Mouse (Mus musculus) midbrain, embryonic 15.5 days (tissue): ENCODE results near the gene Slc2a5. TPM values are rescaled to one million over a fixed set of nuclear protein-coding genes. Genes with fewer than 3 reads are reported as not detected.

Experiments used
- ATAC-seq: fragments of 200-750 bp; cut with Nextera tagmentation; replicated peaks from 2 replicates; pipeline ENCODE4 v1.8.0; 2017; ENCODE audit warnings: moderate TSS enrichment
- H3K27ac ChIP-seq: fragments of 300-500 bp; sonication (generic); 2 replicates; pipeline ENCODE4 v1.5.1; 2015; ENCODE audit warnings: mild to moderate bottlenecking, inconsistent platforms
- H3K27me3 ChIP-seq: fragments of 300-500 bp; sonication (generic); replicated peaks from 2 replicates; pipeline ENCODE4 v1.6.1; 2015; ENCODE audit warnings: inconsistent platforms
- H3K36me3 ChIP-seq: fragments of 300-500 bp; sonication (generic); replicated peaks from 2 replicates; pipeline ENCODE4 v1.6.1; 2015; ENCODE audit warnings: inconsistent platforms
- H3K4me1 ChIP-seq: fragments of 300-500 bp; sonication (generic); 2 replicates; pipeline ENCODE4 v1.6.1; 2015; ENCODE audit warnings: inconsistent platforms
- H3K4me2 ChIP-seq: fragments of 300-500 bp; sonication (generic); 2 replicates; pipeline ENCODE4 v1.6.1; 2015; ENCODE audit warnings: inconsistent platforms, mild to moderate bottlenecking, moderate library complexity
- H3K4me3 ChIP-seq: fragments of 300-500 bp; sonication (generic); 2 replicates; pipeline ENCODE4 v1.5.1; 2015; ENCODE audit warnings: mild to moderate bottlenecking, inconsistent platforms
- H3K9ac ChIP-seq: fragments of 300-500 bp; sonication (generic); 2 replicates; pipeline ENCODE4 v1.6.1; 2015; ENCODE audit warnings: mild to moderate bottlenecking, inconsistent platforms
- H3K9me3 ChIP-seq: fragments of 300-500 bp; sonication (generic); 2 replicates; pipeline ENCODE4 v1.6.1; 2016; ENCODE audit warnings: inconsistent platforms
- WGBS: fragments of 180-500 bp; shearing (Covaris S2); methylation state at CpG from one replicate; pipeline ENCODE4 v1.1.7; 2015; ENCODE audit warnings: mixed read lengths; 5-methylcytosine and 5-hydroxymethylcytosine counted together
- polyA plus RNA-seq: library from polyadenylated mRNA; unstranded; fragments of >200 nt; fragmentation: Nextera tagmentation; extraction: Ambion mirVana; gene quantifications from 2 replicates; pipeline ENCODE4 v1.2.1, GENCODE M21; 2015

The Slc2a5 gene
- polyA plus RNA-seq, result 1.6 and 2.9 TPM in 2 replicates

DNA sequence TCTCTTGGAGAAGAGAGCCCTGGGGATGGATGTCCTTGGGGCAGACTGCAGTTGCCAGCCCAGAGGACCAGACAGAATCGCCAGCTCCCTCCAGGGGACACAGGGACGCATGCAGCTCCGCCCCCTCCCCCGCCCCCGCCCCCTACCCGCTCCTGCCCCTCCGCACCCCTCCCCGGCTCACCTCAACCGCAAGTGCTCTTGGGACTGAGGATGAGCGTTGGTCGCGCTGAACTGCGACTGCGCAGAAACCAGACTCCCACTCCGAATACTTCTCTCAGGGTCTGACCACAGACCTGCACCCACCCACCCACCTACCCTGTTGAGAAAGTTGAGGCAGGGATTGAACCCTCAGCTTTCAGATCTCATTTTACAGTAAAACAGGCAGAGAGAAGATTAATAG lies at the start of gene Slc2a5:
Gene Slc2a5 (plus strand): TSS at position 229 of the 400 bp plus-strand sequence.
- Histone ChIP-seq H3K4me3 (peak within 1 kb of the TSS; percentile 13), H3K9me3 (no peaks in the 10 kb centered on the region), H3K9ac (no peak within 1 kb of the TSS), H3K36me3 (no peaks in the 10 kb centered on the region), H3K27ac (no peak within 1 kb of the TSS), H3K4me2 (peak within 1 kb of the TSS; percentile 32), H3K27me3 (no peaks in the 10 kb centered on the region), H3K4me1 (no peaks in the 10 kb centered on the region; the same call in 1 of the 2 replicates)
- 3% methylated on average over 15 of the region's 15 CpGs for WGBS
- ATAC-seq, result no peak

DNA sequence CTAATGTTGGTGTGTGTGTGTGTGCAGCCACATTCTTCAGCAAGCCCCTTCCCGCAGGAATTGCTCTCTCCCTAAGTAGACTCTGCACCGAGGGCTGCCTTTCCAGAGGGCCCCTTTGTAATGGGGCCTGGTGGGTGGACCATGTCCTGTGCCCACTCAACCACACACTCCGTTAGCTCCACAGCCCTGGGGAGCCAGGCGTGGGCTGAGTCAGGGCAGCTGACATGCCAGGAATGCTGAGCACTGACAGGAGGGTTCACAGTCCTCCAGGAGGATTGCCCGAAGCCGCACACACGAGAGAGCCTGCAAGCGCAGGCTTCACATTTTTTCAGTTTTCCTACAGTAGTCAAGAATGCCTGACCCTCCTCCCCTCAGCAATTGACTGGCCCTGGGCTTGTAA lies 48.9 kb upstream of the Slc2a5 start:
- Histone ChIP-seq H3K4me2 (no peak overlapping the region), H3K9me3 (no peaks in the 10 kb centered on the region), H3K4me1 (no peaks in the 10 kb centered on the region), H3K27ac (no peak overlapping the region), H3K36me3 (no peaks in the 10 kb centered on the region), H3K4me3 (no peak overlapping the region), H3K9ac (no peak overlapping the region), H3K27me3 (no peaks in the 10 kb centered on the region)
- 38% methylated on average over 8 of the region's 8 CpGs for WGBS
- ATAC-seq, result no peak

DNA sequence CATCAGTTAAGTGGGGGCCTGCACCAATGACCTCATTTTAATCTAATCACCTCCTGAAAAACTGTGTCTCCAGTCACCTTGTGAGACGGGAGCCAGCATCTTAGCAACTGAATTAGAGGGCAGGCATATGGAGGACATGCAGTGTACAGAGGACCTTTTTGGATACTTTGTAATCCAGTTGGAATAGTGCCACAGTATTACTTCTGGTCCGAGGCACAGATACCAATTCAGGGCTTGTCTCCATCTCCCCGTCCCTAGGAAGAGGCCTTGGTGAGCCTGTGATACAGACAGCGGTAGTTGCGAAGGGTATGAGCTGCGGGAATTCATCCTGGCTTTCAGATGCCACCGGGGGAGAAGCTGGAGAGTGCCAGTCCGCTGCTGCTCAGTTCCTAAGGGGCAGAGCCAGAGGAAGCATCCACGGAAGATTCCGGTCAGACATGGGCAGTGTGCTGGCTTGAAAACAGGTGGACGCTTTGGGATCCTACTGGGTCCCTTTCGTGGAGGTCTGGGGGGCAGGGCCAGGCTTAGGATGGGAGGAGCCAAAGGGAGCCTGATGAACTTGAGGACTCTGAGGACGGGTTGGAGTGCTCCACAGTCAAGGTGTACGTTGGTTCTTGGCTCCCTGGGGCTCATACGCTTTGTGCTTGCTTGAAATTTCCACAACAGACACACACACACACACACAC lies 46.5 kb upstream of the Slc2a5 start:
- Histone ChIP-seq H3K9me3 (no peaks in the 10 kb centered on the region), H3K36me3 (no peaks in the 10 kb centered on the region), H3K9ac (no peak overlapping the region), H3K27me3 (no peaks in the 10 kb centered on the region), H3K27ac (no peak overlapping the region), H3K4me1 (no peaks in the 10 kb centered on the region), H3K4me3 (no peak overlapping the region), H3K4me2 (no peak overlapping the region)
- ATAC-seq, result no peak
- WGBS, result 53% methylated on average over 15 of the region's 15 CpGs

DNA sequence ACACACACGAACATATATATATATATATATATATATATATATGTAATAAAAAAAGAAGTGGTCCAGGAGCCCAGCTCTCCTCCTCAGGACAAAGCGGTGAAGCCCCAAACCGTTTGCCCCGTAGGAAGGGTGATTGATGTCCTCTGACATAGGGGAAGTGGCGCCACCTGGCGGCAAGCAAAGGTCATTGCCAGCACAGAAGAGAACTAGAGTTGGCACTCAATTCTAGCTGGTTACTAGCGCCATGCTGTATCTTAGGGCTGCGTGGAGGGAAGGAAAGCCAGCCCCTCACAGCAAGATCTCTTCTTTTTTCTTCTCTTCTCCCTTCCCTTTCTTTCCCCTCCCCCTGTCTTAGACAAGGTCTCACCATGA lies 46.0 kb upstream of the Slc2a5 start:
- ATAC-seq, result no peak
- H3K4me3 ChIP-seq, result no peak overlapping the region
- H3K27me3 ChIP-seq, result no peaks in the 10 kb centered on the region
- H3K9ac ChIP-seq, result no peak overlapping the region
- H3K4me1 ChIP-seq, result no peaks in the 10 kb centered on the region
- no peak overlapping the region for H3K4me2 ChIP-seq
- no peak overlapping the region for H3K27ac ChIP-seq
- H3K36me3 ChIP-seq, result no peaks in the 10 kb centered on the region
- no peaks in the 10 kb centered on the region for H3K9me3 ChIP-seq
- WGBS, result 14% methylated on average over 8 of the region's 8 CpGs

DNA sequence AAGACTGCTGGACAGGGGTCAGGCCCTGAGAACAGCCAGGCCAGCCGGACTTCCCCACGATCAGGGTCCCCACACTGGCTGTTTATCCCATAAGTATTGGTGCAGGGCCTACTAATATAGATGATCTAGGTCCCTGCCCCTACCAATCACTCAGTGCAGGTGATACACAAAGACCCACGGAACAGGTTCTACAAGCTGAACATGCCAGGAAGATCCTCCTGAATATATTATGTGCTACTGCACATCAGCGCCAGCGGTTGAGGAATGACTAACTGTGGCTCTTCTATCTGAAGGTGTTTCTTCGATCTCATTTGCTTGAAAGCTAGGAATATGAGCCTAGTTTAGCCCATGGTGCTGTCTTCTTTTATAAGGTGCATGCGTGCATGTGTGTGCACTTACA lies 43.7 kb upstream of the Slc2a5 start:
- H3K27ac ChIP-seq, result no peak overlapping the region
- no peaks in the 10 kb centered on the region for H3K9me3 ChIP-seq
- H3K36me3 ChIP-seq, result no peaks in the 10 kb centered on the region
- H3K4me2 ChIP-seq, result no peak overlapping the region
- no peak overlapping the region for H3K4me3 ChIP-seq
- no peaks in the 10 kb centered on the region for H3K4me1 ChIP-seq
- ATAC-seq, result no peak
- no peaks in the 10 kb centered on the region for H3K27me3 ChIP-seq
- WGBS, result 87% methylated on average over 7 of the region's 7 CpGs
- H3K9ac ChIP-seq, result no peak overlapping the region

DNA sequence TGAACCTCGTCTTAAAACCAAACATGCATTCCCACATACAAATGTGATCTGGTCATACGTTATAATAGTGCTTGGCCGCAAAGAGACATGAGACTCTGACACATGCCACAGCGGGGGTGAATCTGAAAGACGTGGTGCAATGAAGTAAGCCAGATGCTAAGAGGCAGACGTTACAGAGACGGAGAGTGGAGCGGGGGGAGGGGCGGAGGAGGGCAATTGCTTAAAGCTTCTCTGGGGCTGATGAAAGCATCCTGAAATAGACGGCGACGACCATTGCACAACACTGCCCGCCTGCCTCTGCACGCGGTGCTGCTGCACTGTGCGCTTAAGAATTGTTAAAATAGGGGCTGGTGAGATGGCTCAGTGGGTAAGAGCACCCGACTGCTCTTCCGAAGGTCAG lies 42.9 kb upstream of the Slc2a5 start:
- Histone ChIP-seq H3K9ac (no peak overlapping the region), H3K4me2 (no peak overlapping the region), H3K4me3 (no peak overlapping the region), H3K36me3 (no peaks in the 10 kb centered on the region), H3K27ac (no peak overlapping the region), H3K4me1 (no peaks in the 10 kb centered on the region), H3K27me3 (no peaks in the 10 kb centered on the region), H3K9me3 (no peaks in the 10 kb centered on the region)
- WGBS, result 40% methylated on average over 18 of the region's 18 CpGs
- no peak for ATAC-seq

DNA sequence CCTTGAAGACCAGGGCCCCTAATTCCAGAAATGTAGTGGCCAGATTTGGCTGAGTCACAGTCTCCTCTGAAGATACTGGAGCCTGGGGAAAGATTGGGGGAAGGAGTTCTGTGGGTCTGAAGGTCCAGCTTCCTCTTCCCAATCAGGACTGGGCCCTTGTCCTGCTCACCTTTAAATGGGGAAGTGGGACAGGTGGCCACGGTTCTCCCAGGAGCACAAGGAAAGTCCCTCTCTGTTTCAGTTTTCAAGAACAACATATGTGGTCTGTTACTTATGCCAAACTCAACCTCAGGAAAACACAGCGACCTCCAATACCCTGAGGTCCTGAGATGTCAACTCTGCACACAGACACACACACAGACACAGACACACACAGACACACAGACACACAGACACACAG lies 40.4 kb upstream of the Slc2a5 start:
- H3K9me3 ChIP-seq, result no peaks in the 10 kb centered on the region
- WGBS, result 75% methylated on average over 2 of the region's 2 CpGs
- no peak for ATAC-seq
- no peak overlapping the region for H3K9ac ChIP-seq
- no peak overlapping the region for H3K27ac ChIP-seq
- H3K4me3 ChIP-seq, result no peak overlapping the region
- H3K27me3 ChIP-seq, result no peaks in the 10 kb centered on the region
- H3K4me2 ChIP-seq, result no peak overlapping the region
- H3K4me1 ChIP-seq, result no peaks in the 10 kb centered on the region
- no peaks in the 10 kb centered on the region for H3K36me3 ChIP-seq

DNA sequence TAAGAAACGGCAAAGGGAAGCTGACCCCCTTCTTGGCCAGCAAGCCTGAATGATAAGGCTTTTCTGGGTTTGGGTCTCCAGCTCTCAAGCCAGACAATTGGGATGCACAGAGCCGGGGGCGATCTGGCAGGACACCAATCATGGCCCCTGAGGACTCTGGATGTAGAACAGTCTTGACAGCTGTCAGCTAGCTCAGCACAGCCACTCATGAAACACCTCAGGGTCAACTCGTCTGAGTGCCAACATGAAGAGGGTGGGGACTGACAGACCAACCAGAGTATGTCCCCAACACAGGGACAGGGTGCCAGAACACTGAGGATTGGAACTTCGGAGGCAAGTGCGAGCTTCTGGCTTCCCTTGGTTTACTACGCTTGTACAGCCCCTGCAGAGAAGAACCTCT lies 39.8 kb upstream of the Slc2a5 start:
- ATAC-seq, result no peak
- Histone ChIP-seq H3K27me3 (no peaks in the 10 kb centered on the region), H3K4me2 (no peak overlapping the region), H3K9me3 (no peaks in the 10 kb centered on the region), H3K36me3 (no peaks in the 10 kb centered on the region), H3K9ac (no peak overlapping the region), H3K4me3 (no peak overlapping the region), H3K27ac (no peak overlapping the region), H3K4me1 (no peaks in the 10 kb centered on the region)
- WGBS, result 72% methylated on average over 7 of the region's 7 CpGs

DNA sequence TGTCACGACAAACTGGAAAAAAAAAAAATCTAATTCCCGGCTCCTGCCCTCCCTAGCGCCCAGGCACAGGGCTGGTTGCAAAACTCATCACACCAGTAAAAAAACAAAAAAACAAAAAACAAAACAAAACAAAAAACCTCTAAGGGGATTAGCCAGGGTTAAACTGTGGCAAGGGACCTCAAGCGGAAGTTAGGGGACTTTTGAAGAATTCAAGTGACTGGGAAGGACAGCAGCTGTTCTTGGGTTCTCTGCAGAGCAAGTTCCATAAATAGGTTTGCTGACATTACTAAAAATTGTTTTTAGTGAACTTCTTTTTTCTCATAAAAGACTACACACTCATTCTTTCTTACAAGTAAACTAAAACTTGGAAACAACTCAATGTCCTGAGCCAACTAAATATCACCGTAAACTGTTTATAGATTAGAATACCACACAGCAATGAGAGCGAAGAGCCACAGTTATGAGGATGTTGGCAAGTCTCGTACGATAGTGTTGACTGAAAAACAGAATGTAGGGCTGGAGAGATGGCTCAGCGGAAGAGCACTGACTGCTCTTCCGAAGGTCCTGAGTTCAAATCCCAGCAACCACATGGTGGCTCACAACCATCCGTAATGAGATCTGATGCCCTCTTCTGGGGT lies 38.6 kb upstream of the Slc2a5 start:
- no peaks in the 10 kb centered on the region for H3K9me3 ChIP-seq
- 84% methylated on average over 11 of the region's 11 CpGs for WGBS
- H3K4me2 ChIP-seq, result no peak overlapping the region
- no peak overlapping the region for H3K9ac ChIP-seq
- H3K4me1 ChIP-seq, result no peaks in the 10 kb centered on the region
- H3K36me3 ChIP-seq, result no peaks in the 10 kb centered on the region
- H3K4me3 ChIP-seq, result no peak overlapping the region
- ATAC-seq, result no peak
- H3K27me3 ChIP-seq, result no peaks in the 10 kb centered on the region
- no peak overlapping the region for H3K27ac ChIP-seq

DNA sequence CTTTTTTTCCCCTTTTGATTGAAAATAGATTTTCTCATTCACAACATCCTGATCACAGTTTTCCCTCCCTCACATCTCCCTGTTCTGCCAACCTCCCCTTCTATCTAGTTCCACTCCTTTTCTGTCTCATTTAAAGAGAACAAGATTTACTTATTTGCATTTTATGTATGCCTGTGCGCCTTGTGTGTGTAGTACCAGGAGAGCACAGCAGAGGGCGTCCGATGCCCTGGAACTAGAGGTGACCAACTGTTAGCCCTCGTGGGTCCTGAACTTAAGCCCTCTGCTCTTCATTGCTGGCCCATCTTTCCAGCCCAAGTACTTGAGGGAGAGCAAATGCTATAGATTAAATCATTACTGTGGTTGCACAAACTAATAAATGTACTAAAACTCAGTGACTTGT lies 33.7 kb upstream of the Slc2a5 start:
- no peak for ATAC-seq
- 78% methylated on average over 4 of the region's 4 CpGs for WGBS

DNA sequence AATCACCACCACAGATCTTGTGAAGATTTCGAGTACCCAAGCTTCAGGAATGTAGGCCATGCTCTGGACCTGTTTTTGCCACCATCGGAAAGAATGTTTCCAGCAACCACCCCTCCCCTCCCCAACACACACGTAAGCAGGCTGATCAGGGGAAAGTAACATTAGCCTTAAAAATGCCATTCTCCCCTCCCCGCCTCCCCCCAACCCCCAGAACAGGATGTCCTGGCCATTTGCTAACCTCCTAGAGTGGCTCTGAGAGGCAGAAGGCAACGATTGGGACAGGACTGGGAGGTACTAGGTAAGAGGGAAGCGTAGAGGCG lies 32.3 kb upstream of the Slc2a5 start:
- Histone ChIP-seq H3K4me3 (peak overlapping the region; percentile 52), H3K4me1 (peaks cover 14% of the 10 kb centered on the region), H3K9me3 (no peaks in the 10 kb centered on the region), H3K36me3 (no peaks in the 10 kb centered on the region), H3K4me2 (peak overlapping the region; percentile 100), H3K27ac (no peak overlapping the region), H3K9ac (peak overlapping the region; percentile 41; the same call in 1 of the 2 replicates), H3K27me3 (peaks cover 29% of the 10 kb centered on the region)
- 2% methylated on average over 7 of the region's 7 CpGs for WGBS
- ATAC-seq, result no peak

More for the DNA sequence above, 33.7 kb upstream of the Slc2a5 start:
- Histone ChIP-seq H3K27me3 (peaks cover 25% of the 10 kb centered on the region), H3K4me3 (no peak overlapping the region), H3K4me1 (peaks cover 14% of the 10 kb centered on the region), H3K4me2 (no peak overlapping the region), H3K36me3 (no peaks in the 10 kb centered on the region), H3K9ac (no peak overlapping the region), H3K27ac (no peak overlapping the region), H3K9me3 (no peaks in the 10 kb centered on the region)

DNA sequence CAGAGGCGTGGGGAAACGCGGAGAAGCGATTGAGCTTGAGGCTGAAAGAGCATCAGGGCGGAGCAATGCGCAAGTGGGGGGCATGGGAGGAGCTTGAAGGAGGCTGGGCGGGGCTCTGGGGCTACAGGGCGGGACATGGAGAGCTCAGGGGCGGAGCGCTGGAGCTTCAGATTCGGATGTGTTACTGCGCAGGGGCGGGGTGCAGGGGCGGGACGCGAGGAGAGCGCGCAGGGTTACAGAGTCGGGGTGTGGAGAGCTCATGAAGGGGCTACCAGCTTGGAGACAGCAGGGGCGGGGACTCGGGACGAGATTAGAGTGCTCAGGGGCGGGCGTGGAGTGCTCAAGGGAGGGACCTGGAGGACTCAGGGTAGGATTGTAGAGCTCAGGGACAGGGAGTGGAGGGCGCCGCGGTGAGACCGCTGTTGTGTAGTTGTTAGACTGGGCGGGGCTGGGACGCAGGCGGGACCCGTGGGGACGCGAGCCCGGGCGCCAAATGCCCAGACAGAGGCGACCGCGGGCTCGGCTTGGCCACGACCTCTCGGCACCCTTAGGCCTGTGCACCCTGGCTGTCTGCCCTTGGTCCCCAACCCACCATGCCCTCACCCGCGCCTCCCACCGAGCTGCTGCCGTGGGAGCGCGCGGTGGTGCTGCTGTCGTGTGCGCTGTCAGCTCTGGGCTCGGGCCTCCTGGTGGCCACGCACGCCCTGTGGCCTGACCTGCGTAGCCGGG lies 31.8 kb upstream of the Slc2a5 start, which contains the start of gene Gpr157:
Gene Gpr157 (plus strand): TSS at position 205 of the 729 bp plus-strand sequence.
- Histone ChIP-seq H3K4me2 (peak within 1 kb of the TSS; percentile 100), H3K27me3 (peaks cover 29% of the 10 kb centered on the region), H3K9me3 (no peaks in the 10 kb centered on the region), H3K27ac (no peak within 1 kb of the TSS), H3K36me3 (no peaks in the 10 kb centered on the region), H3K9ac (peak within 1 kb of the TSS; percentile 41), H3K4me1 (peaks cover 14% of the 10 kb centered on the region), H3K4me3 (peak within 1 kb of the TSS; percentile 52)
- under 1% methylated on average over 54 of the region's 56 CpGs for WGBS
- ATAC-seq, result peak; percentile 95
